9 mouse cellular contexts compared by ENCODE assay signal in genomic region chr14:115042660-115043059, GRCm38 (mm10). TPM values are rescaled to one million over a fixed set of nuclear protein-coding genes. Genes with fewer than 3 reads are reported as not detected.
DNase-seq lines count a peak whose midpoint lies in the region; ATAC-seq and TF ChIP-seq lines count a peak whose summit lies in the region.
"Had no signal": no experiment of that assay in that cellular context is flagged by ENCODE, and none has a peak within 500 bp of the region (broad histone marks: within the 10 kb centered on the region; RNA-seq: fewer than 3 reads in every experiment).

No protein-coding gene starts in this region.

- H3K4me3 ChIP-seq in lung, embryonic 14.5 days (ENCODE audit: low read depth, low read length), result peak overlapping the region; percentile 86
- H3K4me3 ChIP-seq in lung, adult 2 months (replicated peaks; ENCODE audit: extremely low read depth, low read depth, low read length), result no peak overlapping the region
- peak overlapping the region; percentile 83 for H3K4me3 ChIP-seq in hindbrain, postnatal 0 days (ENCODE audit: low read length)
- H3K4me3 ChIP-seq in midbrain, embryonic 11.5 days (ENCODE audit: low read depth, low read length), result peak overlapping the region; percentile 95

- H3K27me3 ChIP-seq in lung, embryonic 14.5 days (ENCODE audit: insufficient read depth, low read length), result no peaks in the 10 kb centered on the region
- peaks cover 4% of the 10 kb centered on the region; the same call in 1 of the 2 replicates for H3K27me3 ChIP-seq in hindbrain, postnatal 0 days (ENCODE audit: insufficient read depth, low read length)
- H3K27me3 ChIP-seq in midbrain, embryonic 11.5 days (ENCODE audit: control insufficient read depth, insufficient read depth, low read length), result peaks cover 2% of the 10 kb centered on the region; the same call in 1 of the 2 replicates

- no peak for DNase-seq in lung, embryonic 14.5 days
- no peak for DNase-seq in lung, adult 2 months
- DNase-seq in embryo, embryonic 10 days (ENCODE audit: low spot score), result peak; percentile 18
- DNase-seq in hindbrain, postnatal 0 days (ENCODE audit: low spot score), result peak; percentile 9
- DNase-seq in midbrain, embryonic 11.5 days (ENCODE audit: low spot score, missing footprints), result peak; percentile 90
- DNase-seq in left cerebral cortex, postnatal 4 days, result no peak
- DNase-seq in frontal cortex, postnatal 25 days (ENCODE audit: low spot score in 2 of 2), result no peak

- TF ChIP-seq CTCF in lung, embryonic 14.5 days (IDR thresholded peaks at IDR 0.05; ENCODE audit: low read depth), result no peak
- no peak for TF ChIP-seq CTCF in lung, adult 2 months (IDR thresholded peaks at IDR 0.05; ENCODE audit: insufficient read depth, low read length)
- TF ChIP-seq CTCF in hindbrain, postnatal 0 days (IDR thresholded peaks at IDR 0.05; ENCODE audit: low read depth), result no peak

- H3K27ac ChIP-seq in lung, embryonic 14.5 days (ENCODE audit: low read depth), result peak overlapping the region; percentile 96
- no peak overlapping the region for H3K27ac ChIP-seq in hindbrain, postnatal 0 days
- H3K27ac ChIP-seq in midbrain, embryonic 11.5 days (ENCODE audit: low read depth, low read length), result peak overlapping the region; percentile 93; the same call in 1 of the 2 replicates

- H3K36me3 ChIP-seq in lung, embryonic 14.5 days (ENCODE audit: insufficient read depth), result peaks cover 50% of the 10 kb centered on the region
- H3K36me3 ChIP-seq in hindbrain, postnatal 0 days (ENCODE audit: insufficient read depth, low read length), result peaks cover 15% of the 10 kb centered on the region; the same call in 1 of the 2 replicates
- peaks cover 22% of the 10 kb centered on the region for H3K36me3 ChIP-seq in midbrain, embryonic 11.5 days (ENCODE audit: control insufficient read depth, insufficient read depth, low read length)

- no peaks in the 10 kb centered on the region for H3K9me3 ChIP-seq in lung, embryonic 14.5 days (ENCODE audit: low read depth, low read length)
- H3K9me3 ChIP-seq in hindbrain, postnatal 0 days (ENCODE audit: low read length), result no peaks in the 10 kb centered on the region
- H3K9me3 ChIP-seq in midbrain, embryonic 11.5 days (ENCODE audit: control insufficient read depth, low read length), result no peaks in the 10 kb centered on the region

- peak overlapping the region; percentile 90 for H3K4me2 ChIP-seq in lung, embryonic 14.5 days
- peak overlapping the region; percentile 88 for H3K4me2 ChIP-seq in hindbrain, postnatal 0 days (ENCODE audit: low read depth, low read length)
- peak overlapping the region; percentile 77 for H3K4me2 ChIP-seq in midbrain, embryonic 11.5 days

- TF ChIP-seq POLR2A in lung, adult 2 months (IDR thresholded peaks at IDR 0.05; ENCODE audit: borderline replicate concordance, extremely low read depth, low read depth, low read length), result no peak

- no peak for ATAC-seq in lung, embryonic 14.5 days (ENCODE audit: insufficient read depth)
- ATAC-seq in hindbrain, postnatal 0 days, result no peak
- no peak for ATAC-seq in midbrain, embryonic 11.5 days (ENCODE audit: low FRiP score)
- no peak for ATAC-seq in frontal cortex, adult (ENCODE audit: low TSS enrichment)

- H3K4me1 ChIP-seq in lung, embryonic 14.5 days (ENCODE audit: insufficient read depth), result peaks cover 7% of the 10 kb centered on the region; the same call in 1 of the 2 replicates
- peaks cover 2% of the 10 kb centered on the region; the same call in 1 of the 2 replicates for H3K4me1 ChIP-seq in lung, adult 2 months (ENCODE audit: control insufficient read depth, insufficient read depth, low read length)
- H3K4me1 ChIP-seq in hindbrain, postnatal 0 days (ENCODE audit: insufficient read depth, low read length), result 0 out of 2 replicates have a peak, but pooled peaks cover 2% of the 10 kb centered on the region
- H3K4me1 ChIP-seq in midbrain, embryonic 11.5 days (ENCODE audit: control insufficient read depth, insufficient read depth, low read length), result peaks cover 23% of the 10 kb centered on the region

- H3K9ac ChIP-seq in lung, embryonic 14.5 days, result peak overlapping the region; percentile 99
- H3K9ac ChIP-seq in hindbrain, postnatal 0 days (replicated peaks; ENCODE audit: low read length), result peak overlapping the region; percentile 94
- H3K9ac ChIP-seq in midbrain, embryonic 11.5 days (ENCODE audit: low read length), result peak overlapping the region; percentile 100

- intact Hi-C loops in left cerebral cortex, postnatal 4 days (cut with DNase I), result no loop called here

- 0% methylated on average over 4 of the region's 4 CpGs for WGBS in lung, embryonic 14.5 days
- WGBS in lung, adult 2 months, result 14% methylated on average over 4 of the region's 4 CpGs
- WGBS in hindbrain, postnatal 0 days, result 4% methylated on average over 4 of the region's 4 CpGs
- 2% methylated on average over 4 of the region's 4 CpGs for WGBS in midbrain, embryonic 11.5 days

RNA-seq across cellular contexts. Expression of gene Gpc5, which starts 49.4 kb away (rescaled TPM):
- polyA plus RNA-seq in lung, embryonic 14.5 days (2014; fragmentation: Nextera tagmentation; extraction: Ambion mirVana), result 0.29 and 0.30 TPM in 2 replicates
- polyA plus RNA-seq in lung, adult 2 months (2012; rRNA removed), result 0.06 TPM in 1 of 2 replicates, not detected in the other
- 22.9 and 25.6 TPM in 2 replicates for total RNA-seq in hindbrain, postnatal 0 days (2014; rRNA removed)
- 17.4 and 17.9 TPM in 2 replicates for polyA plus RNA-seq in hindbrain, postnatal 0 days (2015; fragmentation: Nextera tagmentation; extraction: Ambion mirVana)
- polyA plus RNA-seq in midbrain, embryonic 11.5 days (2014; fragmentation: Nextera tagmentation; extraction: Ambion mirVana), result 0.75 and 0.76 TPM in 2 replicates
- total RNA-seq in left cerebral cortex, postnatal 4 days (2021), result 10 to 100 TPM; 26.6 to 31.1 TPM
- total RNA-seq: heart, adult 18-20 months had no signal

Comparison
In these comparisons a context has a peak if more than half of its experiments do, and no peak if none do; other contexts are left out.
1. DNase-seq: peak in embryo, embryonic 10 days (single experiment), hindbrain, postnatal 0 days (single experiment) and midbrain, embryonic 11.5 days (single experiment); none in lung, embryonic 14.5 days (single experiment), lung, adult 2 months (single experiment), left cerebral cortex, postnatal 4 days (single experiment) and frontal cortex, postnatal 25 days (0 of 2).
2. RNA of gene Gpc5, which starts 49.4 kb away (polyA plus RNA-seq): 17.4 to 17.9 TPM in hindbrain, postnatal 0 days; 0.75 to 0.76 TPM in midbrain, embryonic 11.5 days, 0.29 to 0.30 TPM in lung, embryonic 14.5 days and 0.06 TPM in lung, adult 2 months; every median in the first group is over 10 times any median in the second.
3. Peak in every context shown above with its lines, with median percentiles within 50 percentile points of each other: H3K4me2 ChIP-seq and H3K9ac ChIP-seq.